9 mouse cellular contexts compared by ENCODE assay signal in the genomic region with DNA sequence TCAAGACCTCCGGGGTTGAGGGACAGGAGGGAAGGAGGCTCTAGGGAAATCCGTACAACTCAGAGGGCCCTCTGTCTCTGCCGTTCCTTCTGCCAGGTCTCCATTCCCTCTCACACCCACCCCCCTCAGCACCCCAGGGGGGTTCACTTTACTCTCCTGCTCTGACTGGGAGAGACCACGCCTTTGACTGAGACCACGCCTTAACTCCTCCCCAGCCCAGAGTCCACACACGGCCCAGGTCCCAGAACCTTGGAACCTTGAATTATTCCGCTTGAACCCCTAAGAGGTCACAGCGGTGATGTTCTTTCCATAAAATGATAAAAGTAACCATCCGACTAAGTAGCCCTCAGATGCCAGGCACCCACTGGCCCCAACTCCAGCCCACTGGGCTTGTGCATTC. TPM values are rescaled to one million over a fixed set of nuclear protein-coding genes. Genes with fewer than 3 reads are reported as not detected.
A peak's percentile ranks its signal among the peaks of the same experiment; 100 is the strongest.
DNase-seq lines count a peak whose midpoint lies in the region; ATAC-seq and TF ChIP-seq lines count a peak whose summit lies in the region.
"Had no signal": no experiment of that assay in that cellular context is flagged by ENCODE, and none has a peak within 500 bp of the region (broad histone marks: within the 10 kb centered on the region; RNA-seq: fewer than 3 reads in every experiment).

No protein-coding gene starts in this region.

- peak overlapping the region; percentile 42 for H3K4me3 ChIP-seq in megakaryocyte, embryonic 14.5 days (replicated peaks)
- 0 out of 2 replicates have a peak overlapping the region, but pooled peaks have one; percentile 6 for H3K4me3 ChIP-seq in limb, embryonic 12.5 days (replicated peaks)
- no peak overlapping the region for H3K4me3 ChIP-seq in stomach, postnatal 0 days (ENCODE audit: low read depth, low read length)

- H3K27ac ChIP-seq in limb, embryonic 12.5 days: 0 out of 2 replicates have a peak overlapping the region, but pooled peaks have one; percentile 12
- H3K27ac ChIP-seq in stomach, postnatal 0 days (replicated peaks): no peak overlapping the region

- peak; percentile 33 to 59 for DNase-seq in adrenal gland, adult (ENCODE audit: inconsistent age in 2 of 2, low spot score in 1 of 2)
- no peak for DNase-seq in adrenal gland, adult 18-20 months (ENCODE audit: low spot score in 2 of 2)
- DNase-seq in stomach, postnatal 0 days (ENCODE audit: low spot score): peak; percentile 41
- DNase-seq in thymus, postnatal 0 days (ENCODE audit: low spot score): no peak
- no peak for DNase-seq in retina, embryonic 14.5 days (ENCODE audit: low spot score)
- DNase-seq: cerebellum, adult 9-10 months had no signal

- 22% methylated on average over 9 of the region's 9 CpGs for WGBS in limb, embryonic 12.5 days
- 25% methylated on average over 9 of the region's 9 CpGs for WGBS in stomach, postnatal 0 days

- H3K4me1 ChIP-seq in megakaryocyte, embryonic 14.5 days: peaks cover 55% of the 10 kb centered on the region
- peaks cover 38% of the 10 kb centered on the region for H3K4me1 ChIP-seq in limb, embryonic 12.5 days (replicated peaks)
- H3K4me1 ChIP-seq in stomach, postnatal 0 days (replicated peaks; ENCODE audit: control insufficient read depth, insufficient read depth): 0 out of 2 replicates have a peak, but pooled peaks cover 3% of the 10 kb centered on the region

- TF ChIP-seq CTCF in stomach, postnatal 0 days (IDR thresholded peaks at IDR 0.05; ENCODE audit: low read depth): no peak

- no peak for TF ChIP-seq EP300 in stomach, postnatal 0 days (optimal IDR thresholded peaks at IDR 0.05)

- no peaks in the 10 kb centered on the region for H3K36me3 ChIP-seq in megakaryocyte, embryonic 14.5 days (replicated peaks; ENCODE audit: low read length)
- no peaks in the 10 kb centered on the region for H3K36me3 ChIP-seq in limb, embryonic 12.5 days
- no peaks in the 10 kb centered on the region for H3K36me3 ChIP-seq in stomach, postnatal 0 days (ENCODE audit: control insufficient read depth, insufficient read depth, low read length)

- H3K27me3 ChIP-seq in megakaryocyte, embryonic 14.5 days (replicated peaks): peaks cover 49% of the 10 kb centered on the region
- H3K27me3 ChIP-seq in limb, embryonic 12.5 days: peaks cover 29% of the 10 kb centered on the region
- no peaks in the 10 kb centered on the region for H3K27me3 ChIP-seq in stomach, postnatal 0 days (ENCODE audit: control insufficient read depth, insufficient read depth, low read length)

- H3K9me3 ChIP-seq in megakaryocyte, embryonic 14.5 days: no peaks in the 10 kb centered on the region
- H3K9me3 ChIP-seq in limb, embryonic 12.5 days: no peaks in the 10 kb centered on the region
- no peaks in the 10 kb centered on the region for H3K9me3 ChIP-seq in stomach, postnatal 0 days (ENCODE audit: control insufficient read depth, low read length)

- H3K4me2 ChIP-seq in limb, embryonic 12.5 days: peak overlapping the region; percentile 37
- H3K4me2 ChIP-seq in stomach, postnatal 0 days (replicated peaks; ENCODE audit: low read depth): no peak overlapping the region

- no peak for ATAC-seq in megakaryocyte, adult 5-6 weeks (ENCODE audit: poor library complexity, severe bottlenecking)
- no peak for ATAC-seq in limb, embryonic 12.5 days (ENCODE audit: insufficient number of reproducible peaks, insufficient read depth, low FRiP score, low TSS enrichment, low read depth)
- ATAC-seq in stomach, postnatal 0 days (ENCODE audit: low FRiP score, low TSS enrichment): no peak

- no peak overlapping the region; the same call in 1 of the 2 replicates for H3K9ac ChIP-seq in limb, embryonic 12.5 days (replicated peaks)
- H3K9ac ChIP-seq in stomach, postnatal 0 days (ENCODE audit: low read length): no peak overlapping the region

RNA-seq across cellular contexts. Expression of a gene that starts 58.5 kb away (rescaled TPM):
- 100 to 1,000 TPM in 1 of 2 experiments, 10 to 100 TPM in 1; 37.9 to 116 TPM for total RNA-seq in adrenal gland, adult 18-20 months (2021)
- 9.7 TPM in 1 of 2 replicates, not detected in the other for polyA plus RNA-seq in megakaryocyte, embryonic 14.5 days (2012; ENCODE audit: insufficient read depth, low replicate concordance)
- total RNA-seq in megakaryocyte, adult 5-6 weeks (2015): 2.3 and 4.8 TPM in 2 replicates
- 6.1 and 8.9 TPM in 2 replicates for total RNA-seq in megakaryocyte, adult 5-6 weeks (2017)
- 11.0 and 11.4 TPM in 2 replicates for polyA plus RNA-seq in limb, embryonic 12.5 days (2016; fragmentation: Nextera tagmentation; extraction: Ambion mirVana)
- 10.3 and 14.1 TPM in 2 replicates for polyA plus RNA-seq in stomach, postnatal 0 days (2015; fragmentation: Nextera tagmentation; extraction: Ambion mirVana)
- 12.5 and 13.1 TPM in 2 replicates for polyA plus RNA-seq in thymus, postnatal 0 days (2015; fragmentation: Nextera tagmentation; extraction: Ambion mirVana)

Comparison
In these comparisons a context has a peak if more than half of its experiments do, and no peak if none do; other contexts are left out.
1. DNase-seq: peak in adrenal gland, adult (2 of 2) and stomach, postnatal 0 days (single experiment); none in adrenal gland, adult 18-20 months (0 of 2), thymus, postnatal 0 days (single experiment) and retina, embryonic 14.5 days (single experiment).